In the genomic region with DNA sequence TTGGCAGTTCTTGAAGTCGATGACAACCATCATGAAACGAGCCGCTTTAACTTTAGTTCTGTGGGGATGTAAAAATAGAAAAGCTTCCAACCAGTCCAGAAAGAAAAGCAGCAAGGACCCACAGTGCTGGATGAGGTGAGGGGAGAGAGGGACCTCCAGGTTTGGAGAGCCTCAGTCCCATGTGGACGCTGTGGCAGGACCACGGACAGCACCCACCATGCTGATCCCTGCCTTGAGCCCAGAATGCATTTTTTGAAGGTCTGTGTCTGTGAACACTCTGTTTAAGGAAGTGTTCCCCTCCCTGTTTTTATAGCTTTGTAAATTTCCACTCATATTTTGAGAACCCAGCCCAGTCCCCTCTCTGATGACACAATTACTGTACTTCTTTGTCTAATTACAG, we compare ENCODE assay signal across 10 mouse cellular contexts. TPM values are rescaled to one million over a fixed set of nuclear protein-coding genes. Genes with fewer than 3 reads are reported as not detected.
A peak's percentile ranks its signal among the peaks of the same experiment; 100 is the strongest.
DNase-seq lines count a peak whose midpoint lies in the region; ATAC-seq and TF ChIP-seq lines count a peak whose summit lies in the region.
"Had no signal": no experiment of that assay in that cellular context is flagged by ENCODE, and none has a peak within 500 bp of the region (broad histone marks: within the 10 kb centered on the region; RNA-seq: fewer than 3 reads in every experiment).

No protein-coding gene starts in this region.

- H3K9ac ChIP-seq in midbrain, postnatal 0 days (replicated peaks; ENCODE audit: low read length, poor library complexity, severe bottlenecking) = no peak overlapping the region
- H3K9ac ChIP-seq: midbrain, embryonic 12.5 days had no signal

- H3K4me3 ChIP-seq in gastrocnemius, adult 2 months = no peak overlapping the region
- no peak overlapping the region for H3K4me3 ChIP-seq in midbrain, embryonic 10.5 days
- no peak overlapping the region for H3K4me3 ChIP-seq in midbrain, postnatal 0 days (ENCODE audit: low read depth, low read length)
- H3K4me3 ChIP-seq: midbrain, embryonic 12.5 days had no signal

- H3K27me3 ChIP-seq in midbrain, embryonic 10.5 days (ENCODE audit: low read depth, poor library complexity, severe bottlenecking) = no peaks in the 10 kb centered on the region
- no peaks in the 10 kb centered on the region for H3K27me3 ChIP-seq in midbrain, postnatal 0 days (ENCODE audit: insufficient read depth, low read length)
- H3K27me3 ChIP-seq: midbrain, embryonic 12.5 days had no signal

- no peak for ATAC-seq in midbrain, postnatal 0 days (ENCODE audit: low FRiP score)
- no peak for ATAC-seq in megakaryocyte, adult 5-6 weeks (ENCODE audit: poor library complexity, severe bottlenecking)

- no peak overlapping the region for H3K27ac ChIP-seq in gastrocnemius, adult 2 months
- no peak overlapping the region for H3K27ac ChIP-seq in midbrain, embryonic 10.5 days (replicated peaks)
- H3K27ac ChIP-seq in midbrain, postnatal 0 days (ENCODE audit: low read depth, low read length) = no peak overlapping the region

- intact Hi-C loops in gastrocnemius, adult 2 months (cut with DNase I) = no loop called here

- WGBS in midbrain, embryonic 10.5 days = 64% methylated on average over 5 of the region's 5 CpGs
- 51% methylated on average over 5 of the region's 5 CpGs for WGBS in midbrain, postnatal 0 days

- peaks cover 17% of the 10 kb centered on the region for H3K36me3 ChIP-seq in midbrain, embryonic 10.5 days
- peaks cover 6% of the 10 kb centered on the region; the same call in 1 of the 2 replicates for H3K36me3 ChIP-seq in midbrain, postnatal 0 days (ENCODE audit: insufficient read depth, low read length)

- H3K4me1 ChIP-seq in midbrain, embryonic 10.5 days = peaks cover 27% of the 10 kb centered on the region
- H3K4me1 ChIP-seq in midbrain, postnatal 0 days (ENCODE audit: insufficient read depth, low read length) = peaks cover 10% of the 10 kb centered on the region

- no peaks in the 10 kb centered on the region for H3K9me3 ChIP-seq in midbrain, embryonic 10.5 days (replicated peaks)
- no peaks in the 10 kb centered on the region for H3K9me3 ChIP-seq in midbrain, postnatal 0 days (ENCODE audit: low read length)

- H3K4me2 ChIP-seq in midbrain, postnatal 0 days (ENCODE audit: low read depth, low read length, poor library complexity, severe bottlenecking) = no peak overlapping the region
- H3K4me2 ChIP-seq: midbrain, embryonic 12.5 days had no signal

- TF ChIP-seq CTCF in gastrocnemius, adult 2 months (IDR thresholded peaks at IDR 0.05) = no peak
- TF ChIP-seq CTCF in midbrain, postnatal 0 days (IDR thresholded peaks at IDR 0.05) = no peak

- DNase-seq in gastrocnemius, adult 2 months = peak; percentile 23
- no peak for DNase-seq in gastrocnemius, adult 8-10 months (ENCODE audit: low spot score in 2 of 2)
- peak; percentile 15 for DNase-seq in midbrain, embryonic 10.5 days (ENCODE audit: low spot score)
- DNase-seq in midbrain, postnatal 0 days (ENCODE audit: low spot score) = no peak
- peak; percentile 57 to 68 for DNase-seq in adrenal gland, postnatal 36 days
- peak; percentile 9 for DNase-seq in lung, postnatal 36 days
- DNase-seq in spleen, postnatal 14 days (ENCODE audit: low spot score in 2 of 2) = no peak
- DNase-seq: cerebellum, adult 9-11 months had no signal

RNA-seq across cellular contexts. Expression of a gene that starts 15.5 kb away (rescaled TPM):
- total RNA-seq in gastrocnemius, adult 2 months (2021) = under 1 TPM; 0.18 to 0.56 TPM
- total RNA-seq in gastrocnemius, adult 8-10 months (2022) = under 1 TPM in 2 of 4 experiments, not detected in 2; 0.17 to 0.19 TPM
- 142 and 235 TPM in 2 replicates for polyA plus RNA-seq in midbrain, embryonic 10.5 days (2016; fragmentation: Nextera tagmentation; extraction: Ambion mirVana)
- 954 and 1,050 TPM in 2 replicates for total RNA-seq in midbrain, postnatal 0 days (2014; rRNA removed)
- polyA plus RNA-seq in midbrain, postnatal 0 days (2015; fragmentation: Nextera tagmentation; extraction: Ambion mirVana) = 851 and 872 TPM in 2 replicates
- 1 to 10 TPM; 5.2 to 6.6 TPM for total RNA-seq in adrenal gland, postnatal 36 days (2021)
- total RNA-seq in megakaryocyte, adult 5-6 weeks (2015) = 0.04 and 0.32 TPM in 2 replicates
- total RNA-seq in megakaryocyte, adult 5-6 weeks (2017) = not detected in 2 replicates

Comparison
In these comparisons a context has a peak if more than half of its experiments do, and no peak if none do; other contexts are left out.
1. DNase-seq: peak in gastrocnemius, adult 2 months (single experiment), midbrain, embryonic 10.5 days (single experiment), adrenal gland, postnatal 36 days (2 of 2) and lung, postnatal 36 days (single experiment); none in gastrocnemius, adult 8-10 months (0 of 2), midbrain, postnatal 0 days (single experiment) and spleen, postnatal 14 days (0 of 2).
2. RNA of a gene that starts 15.5 kb away (total RNA-seq): 954 to 1,050 TPM in midbrain, postnatal 0 days; 5.2 to 6.6 TPM in adrenal gland, postnatal 36 days, 0.18 to 0.56 TPM in gastrocnemius, adult 2 months, 0.17 to 0.19 TPM in gastrocnemius, adult 8-10 months and 0.04 to 0.32 TPM in megakaryocyte, adult 5-6 weeks; every median in the first group is over 100 times any median in the second.